Mouse (Mus musculus) E14TG2a.4 (cell line): Measurements from ENCODE around the gene Sntg2.

Experiments used
- CTCF ChIP-seq: conservative IDR thresholded peaks from 2 replicates; pipeline ENCODE4 v1.5.1; 2014; ENCODE audit warnings: low read length
- NANOG ChIP-seq: IDR thresholded peaks from 2 replicates; pipeline ENCODE4 v1.6.1; 2014; ENCODE audit warnings: borderline replicate concordance, low read length, mixed read lengths

- TF ChIP-seq CTCF = no peak
- no peak for TF ChIP-seq NANOG
Observed at GRCm38 (mm10) chr12:30132524-30132923, 240.7 kb downstream of the Sntg2 start, which contains the start of gene Tpo.
